Mouse (Mus musculus) forebrain, embryonic 12.5 days (tissue): ENCODE data around the gene Sipa1l3. TPM values are rescaled to one million over a fixed set of nuclear protein-coding genes. Genes with fewer than 3 reads are reported as not detected.

Source experiments
- ATAC-seq: fragments of 200-750 bp; cut with Nextera tagmentation; 2 replicates; pipeline ENCODE4 v1.8.0; 2017; ENCODE audit warnings: moderate TSS enrichment; ENCODE audit not compliant: low FRiP score
- H3K27ac ChIP-seq: fragments of 300-500 bp; sonication (generic); 2 replicates; pipeline ENCODE4 v1.5.1; 2016; ENCODE audit warnings: mild to moderate bottlenecking
- H3K27me3 ChIP-seq: fragments of 300-500 bp; sonication (generic); 2 replicates; pipeline ENCODE4 v1.6.1; 2016; ENCODE audit warnings: mild to moderate bottlenecking
- H3K36me3 ChIP-seq: fragments of 300-500 bp; sonication (generic); replicated peaks from 2 replicates; pipeline ENCODE4 v1.6.1; 2016; ENCODE audit warnings: mild to moderate bottlenecking
- H3K4me1 ChIP-seq: fragments of 300-500 bp; sonication (generic); 2 replicates; pipeline ENCODE4 v1.6.1; 2016
- H3K4me2 ChIP-seq: fragments of 300-500 bp; sonication (generic); 2 replicates; pipeline ENCODE4 v1.6.1; 2016; ENCODE audit warnings: mild to moderate bottlenecking, moderate library complexity
- H3K4me3 ChIP-seq: fragments of 300-500 bp; sonication (generic); replicated peaks from 2 replicates; pipeline ENCODE4 v1.5.1; 2016; ENCODE audit warnings: mild to moderate bottlenecking
- H3K9ac ChIP-seq: fragments of 300-500 bp; sonication (generic); 2 replicates; pipeline ENCODE4 v1.6.1; 2016; ENCODE audit warnings: mild to moderate bottlenecking
- H3K9me3 ChIP-seq: fragments of 300-500 bp; sonication (generic); 2 replicates; pipeline ENCODE4 v1.6.1; 2016
- WGBS: fragments of 180-500 bp; shearing (Covaris S2); methylation state at CpG from one replicate; pipeline ENCODE4 v1.1.7; 2016; 5-methylcytosine and 5-hydroxymethylcytosine counted together
- polyA plus RNA-seq: library from polyadenylated mRNA; unstranded; fragments of >200 nt; fragmentation: Nextera tagmentation; extraction: Ambion mirVana; gene quantifications from 2 replicates; pipeline ENCODE4 v1.2.1, GENCODE M21; 2016

Gene Sipa1l3
- polyA plus RNA-seq, 1 experiment from 2014 or later = 12.3 TPM

DNA sequence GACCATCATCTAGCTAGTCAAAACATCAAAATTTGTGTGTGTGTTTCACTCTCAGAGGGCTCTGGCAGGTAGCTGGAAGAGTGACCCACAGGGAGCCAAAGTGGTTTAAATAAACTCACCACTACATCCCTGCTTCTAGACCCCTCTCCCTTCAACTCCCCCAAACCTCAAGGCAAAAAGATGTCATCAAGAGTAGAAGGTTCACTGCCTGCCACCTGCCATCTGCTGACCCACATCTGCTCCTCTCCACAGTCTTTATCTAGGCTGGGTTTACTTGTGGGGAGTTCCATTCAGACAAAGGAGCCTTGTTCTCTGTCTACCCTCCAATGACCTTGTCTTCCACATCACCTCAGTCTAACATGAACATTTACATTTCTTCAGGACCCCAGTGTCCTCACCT is 239.2 kb downstream of the Sipa1l3 start:
- Histone ChIP-seq H3K27ac (no peak overlapping the region), H3K27me3 (peaks cover 41% of the 10 kb centered on the region), H3K4me2 (no peak overlapping the region), H3K9ac (no peak overlapping the region), H3K36me3 (no peaks in the 10 kb centered on the region), H3K4me3 (no peak overlapping the region), H3K9me3 (no peaks in the 10 kb centered on the region), H3K4me1 (peaks cover 15% of the 10 kb centered on the region)
- no peak for ATAC-seq

DNA sequence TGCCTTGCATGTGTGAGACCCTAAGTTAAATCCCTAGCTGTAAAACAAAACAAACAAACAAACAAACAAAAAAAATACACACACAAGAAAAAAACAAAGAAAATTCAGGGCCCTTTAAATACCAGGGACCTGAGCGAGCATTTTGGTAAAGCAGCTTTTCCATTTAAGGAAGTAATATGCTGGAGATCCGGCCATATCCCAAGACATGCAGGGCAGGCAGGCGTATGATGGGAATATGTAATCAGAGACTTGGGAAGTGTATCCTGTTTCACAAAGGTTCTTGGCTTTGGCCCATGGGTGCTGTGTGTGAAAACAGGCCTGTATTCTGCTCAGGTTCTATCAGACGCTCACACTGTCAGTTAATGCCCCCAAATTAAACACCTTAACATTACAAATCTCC is 240.9 kb downstream of the Sipa1l3 start:
- H3K27me3 ChIP-seq = peaks cover 27% of the 10 kb centered on the region
- no peaks in the 10 kb centered on the region for H3K9me3 ChIP-seq
- WGBS = 89% methylated on average over 4 of the region's 4 CpGs
- H3K9ac ChIP-seq = no peak overlapping the region
- no peak overlapping the region for H3K4me3 ChIP-seq
- H3K4me2 ChIP-seq = no peak overlapping the region
- no peak for ATAC-seq
- H3K4me1 ChIP-seq = peaks cover 15% of the 10 kb centered on the region
- no peak overlapping the region for H3K27ac ChIP-seq
- no peaks in the 10 kb centered on the region for H3K36me3 ChIP-seq

DNA sequence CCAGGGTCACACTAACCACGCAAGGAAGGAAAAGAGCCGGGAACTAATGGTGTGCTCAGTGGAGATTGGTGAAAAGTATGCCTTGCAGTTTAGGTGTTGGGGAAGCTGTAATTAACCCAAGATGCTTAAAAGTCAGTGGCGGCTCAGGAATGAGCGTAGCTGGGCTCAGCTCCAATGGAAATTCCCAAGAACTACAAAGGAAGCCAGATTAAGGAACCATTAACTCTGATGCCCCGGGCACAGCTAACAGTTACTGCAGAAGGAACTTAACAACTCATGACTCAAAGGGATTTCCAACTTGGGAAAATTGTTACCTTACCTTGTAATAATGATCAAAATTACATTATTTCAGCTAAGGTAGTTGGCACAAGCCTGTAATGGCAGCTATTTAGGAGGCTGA is 241.7 kb downstream of the Sipa1l3 start:
- Histone ChIP-seq H3K4me1 (peaks cover 10% of the 10 kb centered on the region), H3K9me3 (no peaks in the 10 kb centered on the region), H3K4me3 (no peak overlapping the region), H3K9ac (no peak overlapping the region), H3K36me3 (no peaks in the 10 kb centered on the region), H3K27ac (no peak overlapping the region), H3K27me3 (peaks cover 19% of the 10 kb centered on the region), H3K4me2 (no peak overlapping the region)
- ATAC-seq = no peak
- 81% methylated on average over 5 of the region's 5 CpGs for WGBS

DNA sequence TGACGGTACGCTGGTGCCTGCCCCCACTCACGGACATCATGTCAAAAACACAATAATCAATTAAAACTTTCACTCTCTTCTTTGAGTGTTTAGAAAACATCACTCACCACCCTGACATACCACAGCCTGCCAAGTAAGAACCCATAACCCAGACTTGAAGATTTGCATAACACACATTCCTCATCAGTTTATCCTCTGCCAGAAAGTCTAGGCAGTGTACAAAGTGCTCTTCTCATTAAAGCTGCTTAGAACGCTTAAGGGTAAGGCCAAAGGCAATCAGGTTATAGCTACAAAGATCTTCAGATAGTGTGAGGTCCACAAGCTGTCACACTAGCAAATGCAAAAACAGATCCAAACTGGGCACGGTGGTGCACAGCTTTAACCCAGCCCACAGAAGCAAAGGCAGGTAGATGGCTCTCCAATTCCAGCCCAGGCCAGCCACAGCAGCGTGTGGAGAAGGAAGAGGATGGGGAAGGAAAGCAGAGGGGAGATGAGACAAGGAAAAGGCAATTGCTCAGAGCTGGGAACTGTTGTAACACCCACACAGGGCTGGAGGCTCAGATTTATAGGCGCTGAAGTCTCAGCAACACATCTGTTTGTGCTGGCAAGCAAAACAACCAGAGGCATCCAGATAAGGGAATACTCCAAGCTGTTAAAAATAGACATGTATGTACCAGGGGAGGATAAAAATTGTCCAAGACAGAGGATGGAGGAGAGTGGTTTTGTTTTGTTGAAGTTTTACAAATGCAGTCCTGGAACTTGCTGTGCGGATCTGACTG is 246.6 kb downstream of the Sipa1l3 start:
- Histone ChIP-seq H3K9me3 (no peaks in the 10 kb centered on the region), H3K27ac (no peak overlapping the region), H3K36me3 (no peaks in the 10 kb centered on the region), H3K4me1 (no peaks in the 10 kb centered on the region), H3K9ac (no peak overlapping the region), H3K27me3 (no peaks in the 10 kb centered on the region), H3K4me2 (no peak overlapping the region), H3K4me3 (no peak overlapping the region)
- ATAC-seq = no peak
- WGBS = 88% methylated on average over 8 of the region's 8 CpGs

DNA sequence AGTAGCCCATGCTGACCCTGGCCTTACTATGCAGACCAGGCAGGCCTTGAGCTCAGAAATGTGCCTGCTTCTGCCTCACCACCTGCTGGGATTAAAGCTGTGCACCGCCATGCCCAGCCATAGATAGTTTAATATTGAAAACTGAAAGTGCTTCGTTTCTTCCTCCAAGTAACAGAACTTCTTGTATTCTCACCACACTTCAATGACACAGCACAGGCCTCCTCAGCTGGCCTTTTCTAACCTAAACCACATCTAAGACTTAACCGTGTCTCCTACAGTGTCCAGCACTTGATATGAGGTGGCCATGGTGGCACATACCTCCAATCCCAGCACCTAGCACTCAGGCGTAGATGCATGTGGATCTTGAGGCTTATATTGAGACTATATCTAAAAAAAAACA is 248.0 kb downstream of the Sipa1l3 start:
- Histone ChIP-seq H3K4me2 (no peak overlapping the region), H3K27ac (no peak overlapping the region), H3K27me3 (no peaks in the 10 kb centered on the region), H3K36me3 (no peaks in the 10 kb centered on the region), H3K9me3 (no peaks in the 10 kb centered on the region), H3K4me3 (no peak overlapping the region), H3K4me1 (no peaks in the 10 kb centered on the region), H3K9ac (no peak overlapping the region)
- WGBS = 88% methylated on average over 4 of the region's 4 CpGs
- no peak for ATAC-seq

Other genes with a start within 250 kb of the Sipa1l3 start
- 42.2 and 45.0 TPM in 2 replicates for gene Spint2, start 236.7 kb downstream of the Sipa1l3 start, polyA plus RNA-seq
- gene Ppp1r14a, start 229.3 kb downstream of the Sipa1l3 start, polyA plus RNA-seq = 14.8 and 16.5 TPM in 2 replicates
- 118 and 147 TPM in 2 replicates for gene Dpf1, start 214.7 kb downstream of the Sipa1l3 start, polyA plus RNA-seq
- gene Catsperg2, start 208.4 kb upstream of the Sipa1l3 start, polyA plus RNA-seq = 0.06 and 0.10 TPM in 2 replicates
- gene Zfp84, start 249.9 kb upstream of the Sipa1l3 start, polyA plus RNA-seq = 17.8 and 18.3 TPM in 2 replicates